Mouse (Mus musculus): ENCODE results near the gene Gpr55. TPM values are rescaled to one million over a fixed set of nuclear protein-coding genes. Genes with fewer than 3 reads are reported as not detected.

Gene Gpr55
- polyA plus RNA-seq, 1 experiment from 2014 or later, result 0.05 TPM

DNA sequence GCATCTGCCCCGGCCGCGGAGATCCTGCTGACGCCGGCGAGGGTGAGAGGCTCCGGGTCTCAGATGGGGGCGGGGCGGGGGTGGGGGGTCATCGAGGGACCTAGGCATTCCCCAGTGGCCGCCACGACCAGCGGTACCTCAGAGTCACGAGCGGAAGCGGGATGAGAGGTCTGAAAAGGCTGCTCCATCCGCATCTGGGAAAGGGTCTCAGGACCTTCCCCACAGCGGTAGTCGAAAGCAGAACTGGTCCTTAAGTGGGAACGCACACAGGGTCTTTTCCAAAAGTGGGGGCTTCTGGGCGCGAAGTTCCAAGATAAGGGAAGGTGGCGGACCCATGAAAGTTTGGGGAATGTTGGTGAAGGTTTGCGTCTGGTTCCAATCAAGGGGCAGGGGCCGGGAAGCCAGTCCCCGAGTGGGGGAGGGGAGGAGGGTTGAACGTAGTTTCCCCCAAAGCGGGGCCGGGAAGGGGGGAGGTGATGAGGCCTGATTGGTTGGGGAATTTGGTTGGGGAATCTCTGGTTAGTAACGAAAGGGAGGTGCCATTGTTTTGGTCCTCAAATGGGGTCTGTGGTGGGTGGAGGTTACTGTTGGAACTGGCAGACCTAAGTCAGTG lies 66.0 kb downstream of the Gpr55 start:
- Histone ChIP-seq H3K4me3 (peak overlapping the region; percentile 85), H3K4me1 (peaks cover 52% of the 10 kb centered on the region), H3K27me3 (no peaks in the 10 kb centered on the region), H3K27ac (replicated peaks) (peak overlapping the region; percentile 90), H3K9ac (replicated peaks) (peak overlapping the region; percentile 87), H3K36me3 (no peaks in the 10 kb centered on the region), H3K9me3 (no peaks in the 10 kb centered on the region), H3K4me2 (replicated peaks) (peak overlapping the region; percentile 85)
- peak; percentile 57 for ATAC-seq (ENCODE audit: low FRiP score, low read depth)
- 2% methylated on average over 30 of the region's 30 CpGs for whole genome bisulfite sequencing

GRCm38 (mm10) chr1:85894231-85894747 lies 66.5 kb downstream of the Gpr55 start, which contains the start of gene Itm2c:
Gene Itm2c (plus strand): TSS chr1:85894281.
- Histone ChIP-seq H3K9me3 (no peaks in the 10 kb centered on the region), H3K4me1 (peaks cover 47% of the 10 kb centered on the region), H3K27ac (replicated peaks) (peak within 1 kb of the TSS; percentile 90), H3K36me3 (no peaks in the 10 kb centered on the region), H3K9ac (replicated peaks) (peak within 1 kb of the TSS; percentile 87), H3K4me2 (replicated peaks) (peak within 1 kb of the TSS; percentile 85), H3K4me3 (peak within 1 kb of the TSS; percentile 85), H3K27me3 (no peaks in the 10 kb centered on the region)
- WGBS, result 1% methylated on average over 35 of the region's 35 CpGs
- ATAC-seq (ENCODE audit: low FRiP score, low read depth), result peak; percentile 83

Other genes with a start within 250 kb of the Gpr55 start
- 0.72 and 1.1 TPM in 2 replicates for gene A630001G21Rik, start 182.4 kb downstream of the Gpr55 start, polyA plus RNA-seq (2016; fragmentation: Nextera tagmentation; extraction: Ambion mirVana)
- gene Cab39, start 167.6 kb downstream of the Gpr55 start, polyA plus RNA-seq (2016; fragmentation: Nextera tagmentation; extraction: Ambion mirVana), result 69.2 and 79.9 TPM in 2 replicates
- gene Itm2c, start 66.7 kb downstream of the Gpr55 start, polyA plus RNA-seq (2016; fragmentation: Nextera tagmentation; extraction: Ambion mirVana), result 146 and 163 TPM in 2 replicates
- 2.4 and 3.0 TPM in 2 replicates for gene 4933407L21Rik, start 32.5 kb downstream of the Gpr55 start, polyA plus RNA-seq (2016; fragmentation: Nextera tagmentation; extraction: Ambion mirVana)
- gene Spata3, start 55.8 kb upstream of the Gpr55 start, polyA plus RNA-seq (2016; fragmentation: Nextera tagmentation; extraction: Ambion mirVana), result 0.17 TPM in 1 of 2 replicates, not detected in the other
- gene 2810459M11Rik, start 84.9 kb upstream of the Gpr55 start, polyA plus RNA-seq (2016; fragmentation: Nextera tagmentation; extraction: Ambion mirVana), result 0.20 and 0.48 TPM in 2 replicates
- 195 and 207 TPM in 2 replicates for gene Psmd1, start 103.4 kb upstream of the Gpr55 start, polyA plus RNA-seq (2016; fragmentation: Nextera tagmentation; extraction: Ambion mirVana)
- 0.29 and 0.33 TPM in 2 replicates for gene Htr2b, start 151.0 kb upstream of the Gpr55 start, polyA plus RNA-seq (2016; fragmentation: Nextera tagmentation; extraction: Ambion mirVana)
- not detected in 2 replicates for gene Gm21972, start 172.6 kb upstream of the Gpr55 start, polyA plus RNA-seq (2016; fragmentation: Nextera tagmentation; extraction: Ambion mirVana)
- 37.9 and 41.2 TPM in 2 replicates for gene Armc9, start 193.8 kb upstream of the Gpr55 start, polyA plus RNA-seq (2016; fragmentation: Nextera tagmentation; extraction: Ambion mirVana)

Measured in midbrain, embryonic 12.5 days (tissue).